Mouse (Mus musculus) heart, embryonic 15.5 days (tissue): ENCODE results near the gene Kpnb1. TPM values are rescaled to one million over a fixed set of nuclear protein-coding genes. Genes with fewer than 3 reads are reported as not detected.

ENCODE experiments used
- ATAC-seq: fragments of 200-750 bp; cut with Nextera tagmentation; replicated peaks from 2 replicates; pipeline ENCODE4 v1.8.0; 2017; ENCODE audit warnings: low read depth, moderate TSS enrichment; ENCODE audit not compliant: insufficient number of reproducible peaks, insufficient read depth, low FRiP score
- H3K27ac ChIP-seq: fragments of 300-500 bp; sonication (generic); 2 replicates; pipeline ENCODE4 v1.5.1; 2015; ENCODE audit warnings: mild to moderate bottlenecking, inconsistent platforms
- H3K27me3 ChIP-seq: fragments of 300-500 bp; sonication (generic); 2 replicates; pipeline ENCODE4 v1.6.1; 2015; ENCODE audit warnings: inconsistent platforms
- H3K36me3 ChIP-seq: fragments of 300-500 bp; sonication (generic); 2 replicates; pipeline ENCODE4 v1.6.1; 2015; ENCODE audit warnings: mild to moderate bottlenecking, inconsistent platforms
- H3K4me1 ChIP-seq: fragments of 300-500 bp; sonication (generic); replicated peaks from 2 replicates; pipeline ENCODE4 v1.6.1; 2015; ENCODE audit warnings: inconsistent platforms
- H3K4me2 ChIP-seq: fragments of 300-500 bp; sonication (generic); 2 replicates; pipeline ENCODE4 v1.6.1; 2015; ENCODE audit warnings: inconsistent platforms, mild to moderate bottlenecking, moderate library complexity
- H3K4me3 ChIP-seq: fragments of 300-500 bp; sonication (generic); 2 replicates; pipeline ENCODE4 v1.5.1; 2015; ENCODE audit warnings: mild to moderate bottlenecking, inconsistent platforms
- H3K9ac ChIP-seq: fragments of 300-500 bp; sonication (generic); 2 replicates; pipeline ENCODE4 v1.6.1; 2015; ENCODE audit warnings: mild to moderate bottlenecking, inconsistent platforms
- H3K9me3 ChIP-seq: fragments of 300-500 bp; sonication (generic); replicated peaks from 2 replicates; pipeline ENCODE4 v1.6.1; 2016; ENCODE audit warnings: inconsistent platforms
- WGBS: fragments of 180-500 bp; shearing (Covaris S2); methylation state at CpG from one replicate; pipeline ENCODE4 v1.1.7; 2015; ENCODE audit warnings: mixed read lengths; 5-methylcytosine and 5-hydroxymethylcytosine counted together
- microRNA-seq: library from miRNA; unstranded; fragments of <30 nt; microRNA quantifications from one replicate; pipeline ENCODE4, GENCODE M21; 2016
- polyA plus RNA-seq: library from polyadenylated mRNA; unstranded; fragments of >200 nt; fragmentation: Nextera tagmentation; extraction: Ambion mirVana; gene quantifications from 2 replicates; pipeline ENCODE4 v1.2.1, GENCODE M21; 2015

Kpnb1 gene
- polyA plus RNA-seq, 1 experiment from 2014 or later, result 29.5 TPM

- Histone ChIP-seq H3K4me2 (no peak overlapping the region), H3K36me3 (no peaks in the 10 kb centered on the region), H3K27ac (no peak overlapping the region), H3K4me3 (no peak overlapping the region), H3K9me3 (no peaks in the 10 kb centered on the region), H3K4me1 (peaks cover 16% of the 10 kb centered on the region), H3K27me3 (peaks cover 32% of the 10 kb centered on the region), H3K9ac (no peak overlapping the region)
- WGBS, result 60% methylated on average over 10 of the region's 10 CpGs
- ATAC-seq, result no peak
Measured at GRCm38 (mm10) chr11:97124266-97125036, 63.2 kb downstream of the Kpnb1 start.

GRCm38 (mm10) chr11:97123282-97123890 is 64.3 kb downstream of the Kpnb1 start:
- Histone ChIP-seq H3K9ac (no peak overlapping the region), H3K4me2 (no peak overlapping the region), H3K27ac (no peak overlapping the region), H3K36me3 (no peaks in the 10 kb centered on the region), H3K27me3 (peaks cover 35% of the 10 kb centered on the region), H3K4me3 (no peak overlapping the region), H3K9me3 (no peaks in the 10 kb centered on the region), H3K4me1 (peaks cover 16% of the 10 kb centered on the region)
- no peak for ATAC-seq
- 13% methylated on average over 11 of the region's 11 CpGs for WGBS

- Histone ChIP-seq H3K27me3 (peaks cover 49% of the 10 kb centered on the region), H3K4me2 (no peak overlapping the region), H3K4me1 (peaks cover 6% of the 10 kb centered on the region; the same call in 1 of the 2 replicates), H3K9me3 (no peaks in the 10 kb centered on the region), H3K4me3 (no peak overlapping the region), H3K36me3 (no peaks in the 10 kb centered on the region), H3K27ac (no peak overlapping the region), H3K9ac (no peak overlapping the region)
- ATAC-seq, result no peak
- 49% methylated on average over 3 of the region's 3 CpGs for WGBS
Measured at GRCm38 (mm10) chr11:97120641-97121040, 67.0 kb downstream of the Kpnb1 start.

- H3K27me3 ChIP-seq, result peaks cover 52% of the 10 kb centered on the region
- no peaks in the 10 kb centered on the region for H3K9me3 ChIP-seq
- H3K4me2 ChIP-seq, result no peak overlapping the region
- no peak for ATAC-seq
- no peak overlapping the region for H3K4me3 ChIP-seq
- H3K27ac ChIP-seq, result no peak overlapping the region
- 43% methylated on average over 10 of the region's 10 CpGs for WGBS
- H3K4me1 ChIP-seq, result peaks cover 10% of the 10 kb centered on the region
- no peaks in the 10 kb centered on the region for H3K36me3 ChIP-seq
- H3K9ac ChIP-seq, result no peak overlapping the region
Measured at GRCm38 (mm10) chr11:97120221-97120620, 67.5 kb downstream of the Kpnb1 start.

- ATAC-seq, result no peak
- H3K27ac ChIP-seq, result no peak overlapping the region
- no peaks in the 10 kb centered on the region for H3K9me3 ChIP-seq
- H3K27me3 ChIP-seq, result peaks cover 75% of the 10 kb centered on the region
- no peaks in the 10 kb centered on the region for H3K36me3 ChIP-seq
- peak overlapping the region; percentile 87 for H3K4me2 ChIP-seq
- 6% methylated on average over 11 of the region's 11 CpGs for WGBS
- H3K4me3 ChIP-seq, result peak overlapping the region; percentile 49
- peaks cover 19% of the 10 kb centered on the region for H3K4me1 ChIP-seq
- no peak overlapping the region for H3K9ac ChIP-seq
Measured at GRCm38 (mm10) chr11:97115797-97116196, 71.9 kb downstream of the Kpnb1 start.

- Histone ChIP-seq H3K9me3 (no peaks in the 10 kb centered on the region), H3K27me3 (peaks cover 77% of the 10 kb centered on the region), H3K4me1 (peaks cover 19% of the 10 kb centered on the region), H3K4me2 (peak within 1 kb of the TSS; percentile 87), H3K4me3 (peak within 1 kb of the TSS; percentile 49), H3K27ac (no peak within 1 kb of the TSS), H3K36me3 (no peaks in the 10 kb centered on the region), H3K9ac (peak within 1 kb of the TSS; percentile 33)
- no peak for ATAC-seq
- under 1% methylated on average over 87 of the region's 87 CpGs for WGBS
Measured at GRCm38 (mm10) chr11:97114671-97115601, 72.7 kb downstream of the Kpnb1 start, which contains the start of gene Tbx21. Tbx21 (minus strand) TSS chr11:97115331.

- Histone ChIP-seq H3K4me3 (no peak overlapping the region), H3K4me1 (peaks cover 19% of the 10 kb centered on the region), H3K4me2 (no peak overlapping the region), H3K9ac (no peak overlapping the region), H3K27ac (no peak overlapping the region), H3K27me3 (peaks cover 61% of the 10 kb centered on the region), H3K36me3 (no peaks in the 10 kb centered on the region), H3K9me3 (no peaks in the 10 kb centered on the region)
- ATAC-seq, result no peak
- WGBS, result 81% methylated on average over 9 of the region's 9 CpGs
Measured at GRCm38 (mm10) chr11:97112519-97113125, 75.1 kb downstream of the Kpnb1 start.

Small RNA genes within 50 kb of the gene (microRNA-seq; reads per million reads assigned to microRNA genes)
- gene Mir7235, result not detected

Other genes starting within 250 kb of the Kpnb1 start
- gene Pnpo, start 243.9 kb downstream of the Kpnb1 start, polyA plus RNA-seq, result 65.2 and 74.8 TPM in 2 replicates
- 12.9 and 18.2 TPM in 2 replicates for gene Sp2, start 204.9 kb downstream of the Kpnb1 start, polyA plus RNA-seq
- 0.09 and 0.15 TPM in 2 replicates for gene Sp6, start 174.5 kb downstream of the Kpnb1 start, polyA plus RNA-seq
- 14.7 and 20.3 TPM in 2 replicates for gene Scrn2, start 157.9 kb downstream of the Kpnb1 start, polyA plus RNA-seq
- gene Lrrc46, start 146.5 kb downstream of the Kpnb1 start, polyA plus RNA-seq, result 0.72 and 1.1 TPM in 2 replicates
- gene Mrpl10, start 146.3 kb downstream of the Kpnb1 start, polyA plus RNA-seq, result 61.1 and 67.3 TPM in 2 replicates
- 4.4 and 8.5 TPM in 2 replicates for gene Osbpl7, start 137.3 kb downstream of the Kpnb1 start, polyA plus RNA-seq
- 0.05 and 0.36 TPM in 2 replicates for gene Tbx21, start 72.5 kb downstream of the Kpnb1 start, polyA plus RNA-seq
- 4.7 and 6.5 TPM in 2 replicates for gene Tbkbp1, start 36.4 kb downstream of the Kpnb1 start, polyA plus RNA-seq
- 90.4 and 90.7 TPM in 2 replicates for gene Npepps, start 92.8 kb upstream of the Kpnb1 start, polyA plus RNA-seq
- gene Mrpl45, start 127.8 kb upstream of the Kpnb1 start, polyA plus RNA-seq, result 53.4 and 54.4 TPM in 2 replicates
- gene Gpr179, start 164.2 kb upstream of the Kpnb1 start, polyA plus RNA-seq, result 0.05 and 0.10 TPM in 2 replicates
- 3.0 and 3.5 TPM in 2 replicates for gene Socs7, start 174.7 kb upstream of the Kpnb1 start, polyA plus RNA-seq
- gene Arhgap23, start 227.7 kb upstream of the Kpnb1 start, polyA plus RNA-seq, result 6.0 and 7.8 TPM in 2 replicates